ENCODE assay signal across 9 mouse cellular contexts in genomic region chr11:60182116-60182670, GRCm38 (mm10). TPM values are rescaled to one million over a fixed set of nuclear protein-coding genes. Genes with fewer than 3 reads are reported as not detected.
DNase-seq lines count a peak whose midpoint lies in the region; ATAC-seq and TF ChIP-seq lines count a peak whose summit lies in the region.
"Had no signal": no experiment of that assay in that cellular context is flagged by ENCODE, and none has a peak within 500 bp of the region (broad histone marks: within the 10 kb centered on the region; RNA-seq: fewer than 3 reads in every experiment).

No protein-coding gene starts in this region.

- no peak for TF ChIP-seq CTCF in liver, postnatal 0 days (IDR thresholded peaks at IDR 0.05; ENCODE audit: low read depth)
- TF ChIP-seq CTCF in intestine, postnatal 0 days (IDR thresholded peaks at IDR 0.05; ENCODE audit: low read depth) = no peak
- no peak for TF ChIP-seq CTCF in thymus, adult 2 months (IDR thresholded peaks at IDR 0.05; ENCODE audit: borderline replicate concordance, control insufficient read depth, extremely low read depth, insufficient read depth, low read length, poor library complexity)

- no peak overlapping the region for H3K4me3 ChIP-seq in liver, embryonic 13.5 days (replicated peaks)
- no peak overlapping the region for H3K4me3 ChIP-seq in liver, postnatal 0 days (ENCODE audit: low read depth, low read length)
- no peak overlapping the region for H3K4me3 ChIP-seq in intestine, postnatal 0 days (ENCODE audit: low read depth, low read length)
- H3K4me3 ChIP-seq in thymus, adult 2 months (ENCODE audit: control insufficient read depth, insufficient read depth, low read length) = no peak overlapping the region
- H3K4me3 ChIP-seq: liver, embryonic 15.5 days had no signal

- ATAC-seq in liver, embryonic 13.5 days (ENCODE audit: low read depth) = peak; percentile 14; the same call in 1 of the 2 replicates
- ATAC-seq in liver, postnatal 0 days = no peak
- ATAC-seq in intestine, postnatal 0 days = no peak
- ATAC-seq in erythroid progenitor cell, adult 5-6 weeks (replicated peaks; ENCODE audit: low FRiP score, poor library complexity, severe bottlenecking) = no peak

- H3K9me3 ChIP-seq in liver, embryonic 13.5 days (replicated peaks) = no peaks in the 10 kb centered on the region
- no peaks in the 10 kb centered on the region for H3K9me3 ChIP-seq in liver, postnatal 0 days (ENCODE audit: low read length)
- no peaks in the 10 kb centered on the region for H3K9me3 ChIP-seq in intestine, postnatal 0 days (ENCODE audit: control insufficient read depth)
- H3K9me3 ChIP-seq: liver, embryonic 15.5 days had no signal

- no peak overlapping the region for H3K27ac ChIP-seq in liver, embryonic 13.5 days
- no peak overlapping the region for H3K27ac ChIP-seq in liver, postnatal 0 days (ENCODE audit: low read depth)
- H3K27ac ChIP-seq in intestine, postnatal 0 days (ENCODE audit: low read depth, low read length) = 0 out of 2 replicates have a peak overlapping the region, but pooled peaks have one; percentile 1
- H3K27ac ChIP-seq in thymus, adult 2 months (ENCODE audit: control insufficient read depth, insufficient read depth, low read length) = no peak overlapping the region
- H3K27ac ChIP-seq: liver, embryonic 15.5 days had no signal

- no peak for TF ChIP-seq EP300 in liver, postnatal 0 days (IDR thresholded peaks at IDR 0.05; ENCODE audit: low read depth)

- WGBS in liver, embryonic 13.5 days (ENCODE audit: insufficient replicate concordance) = 75% methylated on average over 12 of the region's 12 CpGs
- WGBS in liver, postnatal 0 days (ENCODE audit: insufficient replicate concordance) = 75% methylated on average over 12 of the region's 12 CpGs
- whole genome bisulfite sequencing in intestine, postnatal 0 days = 70% methylated on average over 12 of the region's 12 CpGs
- 96% methylated on average over 12 of the region's 12 CpGs for WGBS in thymus, adult 2 months

- no peaks in the 10 kb centered on the region for H3K27me3 ChIP-seq in liver, embryonic 13.5 days
- H3K27me3 ChIP-seq in liver, postnatal 0 days (ENCODE audit: insufficient read depth, low read length) = no peaks in the 10 kb centered on the region
- H3K27me3 ChIP-seq in intestine, postnatal 0 days (replicated peaks; ENCODE audit: control insufficient read depth, insufficient read depth, low read length) = no peaks in the 10 kb centered on the region
- no peaks in the 10 kb centered on the region for H3K27me3 ChIP-seq in thymus, adult 2 months (ENCODE audit: control insufficient read depth, insufficient read depth, low read length)

- no peak overlapping the region for H3K9ac ChIP-seq in liver, embryonic 13.5 days
- H3K9ac ChIP-seq in liver, postnatal 0 days (replicated peaks) = no peak overlapping the region
- no peak overlapping the region for H3K9ac ChIP-seq in intestine, postnatal 0 days (ENCODE audit: low read depth, low read length)
- H3K9ac ChIP-seq: liver, embryonic 15.5 days had no signal

- H3K4me1 ChIP-seq in liver, embryonic 13.5 days (replicated peaks) = peaks cover 93% of the 10 kb centered on the region
- H3K4me1 ChIP-seq in liver, postnatal 0 days (ENCODE audit: insufficient read depth) = peaks cover 32% of the 10 kb centered on the region
- peaks cover 12% of the 10 kb centered on the region for H3K4me1 ChIP-seq in intestine, postnatal 0 days (replicated peaks; ENCODE audit: control insufficient read depth, insufficient read depth, low read length)
- peaks cover 47% of the 10 kb centered on the region for H3K4me1 ChIP-seq in thymus, adult 2 months (replicated peaks; ENCODE audit: control insufficient read depth, insufficient read depth, low read length)

- DNase-seq in adrenal gland, adult 2 months = peak; percentile 66
- DNase-seq in adrenal gland, adult 8-10 months = no peak
- DNase-seq in liver, embryonic 13.5 days = no peak
- no peak for DNase-seq in liver, postnatal 0 days
- DNase-seq in retina, postnatal 1 day = peak; percentile 80
- DNase-seq in thymus, adult 2 months = no peak

- no peak for TF ChIP-seq POLR2A in thymus, adult 2 months (IDR thresholded peaks at IDR 0.05; ENCODE audit: control insufficient read depth, extremely low read depth, insufficient read depth, low read length, poor library complexity)

- no peak overlapping the region for H3K4me2 ChIP-seq in liver, embryonic 13.5 days
- no peak overlapping the region for H3K4me2 ChIP-seq in liver, postnatal 0 days (ENCODE audit: low read depth, low read length)
- H3K4me2 ChIP-seq in intestine, postnatal 0 days (replicated peaks; ENCODE audit: low read depth) = no peak overlapping the region
- H3K4me2 ChIP-seq: liver, embryonic 15.5 days had no signal

- H3K36me3 ChIP-seq in liver, embryonic 13.5 days = peaks cover 27% of the 10 kb centered on the region
- peaks cover 8% of the 10 kb centered on the region for H3K36me3 ChIP-seq in liver, postnatal 0 days (replicated peaks; ENCODE audit: insufficient read depth, low read length)
- peaks cover 22% of the 10 kb centered on the region for H3K36me3 ChIP-seq in intestine, postnatal 0 days (ENCODE audit: control insufficient read depth, insufficient read depth)
- peaks cover 12% of the 10 kb centered on the region; the same call in 1 of the 2 replicates for H3K36me3 ChIP-seq in thymus, adult 2 months (ENCODE audit: control insufficient read depth, insufficient read depth, low read length)

RNA-seq across cellular contexts. Expression of gene Srebf1, which starts 40.2 kb away (rescaled TPM):
- 100 to 1,000 TPM; 201 to 250 TPM for total RNA-seq in adrenal gland, adult 2 months (2021)
- 661 and 745 TPM in 2 replicates for polyA plus RNA-seq in adrenal gland, adult 2 months (2012; rRNA removed)
- total RNA-seq in adrenal gland, adult 8-10 months (2022) = 100 to 1,000 TPM; 165 to 367 (median 213) TPM
- 42.2 and 44.1 TPM in 2 replicates for polyA plus RNA-seq in liver, embryonic 13.5 days (2015; fragmentation: Nextera tagmentation; extraction: Ambion mirVana)
- 21.4 and 31.0 TPM in 2 replicates for polyA plus RNA-seq in liver, postnatal 0 days (2015; fragmentation: Nextera tagmentation; extraction: Ambion mirVana)
- polyA plus RNA-seq in intestine, postnatal 0 days (2015; fragmentation: Nextera tagmentation; extraction: Ambion mirVana) = 86.9 and 88.1 TPM in 2 replicates
- 466 and 519 TPM in 2 replicates for polyA plus RNA-seq in thymus, adult 2 months (2012; rRNA removed)
- total RNA-seq in erythroid progenitor cell, adult 5-6 weeks (2015; ENCODE audit: low replicate concordance) = 6.3 and 10.8 TPM in 2 replicates
- 10.7 and 34.9 TPM in 2 replicates for total RNA-seq in erythroid progenitor cell, adult 5-6 weeks (2017; ENCODE audit: low replicate concordance)

Comparison
In these comparisons a context has a peak if more than half of its experiments do, and no peak if none do; other contexts are left out.
1. DNase-seq: peak in adrenal gland, adult 2 months (single experiment) and retina, postnatal 1 day (single experiment); none in adrenal gland, adult 8-10 months (single experiment), liver, embryonic 13.5 days (single experiment), liver, postnatal 0 days (single experiment) and thymus, adult 2 months (single experiment).